Mouse (Mus musculus) kidney, adult 2 months (tissue): ENCODE results near the gene Rora.

Experiments
- CTCF ChIP-seq: fragments of 200-500 bp; conservative IDR thresholded peaks from 2 replicates; pipeline ENCODE4 v1.5.1; 2011; ENCODE audit warnings: low read depth, mild to moderate bottlenecking, control low read depth, low read length, moderate library complexity, mixed read lengths; ENCODE audit not compliant: insufficient read depth, insufficient read length
- POLR2A ChIP-seq: fragments of 200-500 bp; IDR thresholded peaks from one replicate; pipeline ENCODE4 v1.6.1; 2011; ENCODE audit warnings: low read depth, low read length, control low read depth

- TF ChIP-seq CTCF (no peak; the same call in 1 of the 2 replicates), POLR2A (no peak)
Observed at GRCm38 (mm10) chr9:69390631-69391030, 737.0 kb downstream of the Rora start.
